Mouse (Mus musculus) layer of hippocampus, postnatal 25 days (tissue): ENCODE measurements around the gene Rbpms2. TPM values are rescaled to one million over a fixed set of nuclear protein-coding genes. Genes with fewer than 3 reads are reported as not detected.

Experiments
- DNase-seq, 2 experiments: peaks; one replicate each; pipeline ENCODE4 v3.0.0; 2022; ENCODE audit warnings: mixed read lengths in 2 of 2, low spot score in 1 of 2; ENCODE audit errors: extremely low spot score in 1 of 2
- total RNA-seq, 2 experiments: library from RNA; stranded (reverse); gene quantifications; 2 replicates each; pipeline ENCODE4 v1.2.3; 2021

Gene Rbpms2
- total RNA-seq: 1 to 10 TPM; 2.8 to 2.9 TPM

DNA sequence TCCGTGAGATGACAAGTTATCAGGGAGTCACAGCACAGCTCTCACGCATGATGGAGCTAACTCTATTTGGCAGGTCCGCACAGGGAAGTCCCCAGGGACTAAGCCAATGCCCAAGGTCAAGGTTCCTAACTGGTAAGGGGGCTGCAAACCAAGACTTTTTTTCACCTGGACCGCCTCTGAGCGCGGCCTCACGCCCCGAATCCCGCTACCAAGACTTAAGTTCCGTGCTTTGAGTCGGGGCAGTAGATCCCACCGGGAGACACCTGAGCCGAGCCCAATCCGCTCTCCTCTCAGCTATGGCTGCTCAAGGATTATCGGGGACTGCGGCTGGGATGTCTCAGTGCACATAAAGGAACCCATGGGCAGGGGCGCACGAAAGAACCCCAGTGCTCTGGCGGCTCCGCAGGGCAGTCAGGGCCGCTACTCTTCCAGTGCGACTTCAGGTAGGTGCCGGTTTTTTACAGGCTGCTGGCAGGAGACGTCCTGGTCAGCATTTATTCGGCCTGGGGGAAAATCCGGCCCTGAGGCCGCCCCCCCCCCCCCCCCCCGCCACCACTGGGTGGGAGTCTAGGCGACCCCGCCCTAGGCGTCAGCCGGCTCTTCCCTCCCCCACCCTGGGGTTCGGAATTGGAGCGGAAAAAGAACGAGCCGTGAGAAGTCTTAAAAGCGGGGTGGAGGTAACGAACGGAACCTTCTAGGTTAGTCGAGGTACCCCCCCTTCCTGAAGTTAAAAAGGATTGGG lies at the start of gene Rbpms2:
Gene Rbpms2, plus strand, starts transcription at position 624 of the 742 bp plus-strand sequence.
- DNase-seq: no peak

DNA sequence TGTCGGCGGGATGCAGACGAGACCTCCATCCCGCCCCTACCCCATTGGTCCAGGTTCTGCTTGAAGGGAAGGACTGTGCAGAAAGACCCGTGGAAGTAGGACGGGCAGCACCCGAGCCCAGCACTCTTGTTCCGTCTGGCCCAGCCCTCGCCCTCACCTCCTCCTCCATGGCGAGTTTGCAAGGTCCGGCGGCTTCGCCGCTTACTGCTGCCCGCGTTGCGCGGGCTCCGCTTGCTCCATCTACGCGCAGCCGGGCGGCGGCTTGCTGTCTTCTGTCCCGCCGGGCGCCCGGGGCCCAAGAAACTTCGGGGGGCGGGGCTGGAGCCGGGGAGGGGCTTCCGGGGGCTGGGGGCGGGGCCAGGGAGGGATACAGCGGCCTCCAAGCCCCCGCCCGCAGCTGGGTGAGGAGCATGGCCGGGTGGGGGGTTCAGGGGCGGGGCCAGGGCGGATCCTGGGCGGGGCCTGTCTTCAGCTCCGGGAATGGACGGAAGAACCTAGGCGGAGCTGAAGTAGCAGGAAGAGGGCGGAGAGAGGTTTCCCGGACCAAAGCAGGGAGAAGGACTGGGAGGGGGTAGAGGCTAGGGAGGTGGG lies 49.6 kb upstream of the Rbpms2 start, which contains the start of gene Plekho2:
Gene Plekho2, minus strand, starts transcription at position 260 of the 591 bp plus-strand sequence.
- DNase-seq: peak; percentile 58 to 60

GRCm38 (mm10) chr9:65580401-65581256 lies 48.8 kb upstream of the Rbpms2 start:
- peak; percentile 31 to 64 for DNase-seq

DNA sequence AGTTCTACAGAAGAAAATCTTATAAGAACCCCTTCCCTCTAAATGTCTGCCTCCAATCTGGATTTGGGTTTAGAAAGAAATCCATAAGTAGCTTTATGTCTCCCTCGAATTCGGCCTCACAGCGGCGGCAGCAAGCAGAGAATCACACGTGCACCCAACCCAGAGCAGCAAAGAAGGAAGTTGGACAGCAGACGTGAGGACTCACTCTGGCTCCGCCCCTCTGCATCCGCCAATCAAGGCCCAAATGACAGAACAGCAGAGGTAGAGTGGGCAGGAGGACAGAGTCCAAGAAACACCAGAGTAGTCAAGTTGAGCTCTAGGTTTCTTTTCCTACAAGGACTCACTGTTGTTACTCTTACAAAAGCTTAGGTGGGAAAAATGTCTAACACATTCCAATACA lies 46.4 kb upstream of the Rbpms2 start:
- DNase-seq: no peak

GRCm38 (mm10) chr9:65586406-65587269 lies 42.8 kb upstream of the Rbpms2 start, which contains the start of gene Pif1:
Gene Pif1 (plus strand): TSS chr9:65587160.
- DNase-seq: peak; percentile 46 to 60

- DNase-seq: no peak
Observed at GRCm38 (mm10) chr9:65587270-65587572, 42.2 kb upstream of the Rbpms2 start.

DNA sequence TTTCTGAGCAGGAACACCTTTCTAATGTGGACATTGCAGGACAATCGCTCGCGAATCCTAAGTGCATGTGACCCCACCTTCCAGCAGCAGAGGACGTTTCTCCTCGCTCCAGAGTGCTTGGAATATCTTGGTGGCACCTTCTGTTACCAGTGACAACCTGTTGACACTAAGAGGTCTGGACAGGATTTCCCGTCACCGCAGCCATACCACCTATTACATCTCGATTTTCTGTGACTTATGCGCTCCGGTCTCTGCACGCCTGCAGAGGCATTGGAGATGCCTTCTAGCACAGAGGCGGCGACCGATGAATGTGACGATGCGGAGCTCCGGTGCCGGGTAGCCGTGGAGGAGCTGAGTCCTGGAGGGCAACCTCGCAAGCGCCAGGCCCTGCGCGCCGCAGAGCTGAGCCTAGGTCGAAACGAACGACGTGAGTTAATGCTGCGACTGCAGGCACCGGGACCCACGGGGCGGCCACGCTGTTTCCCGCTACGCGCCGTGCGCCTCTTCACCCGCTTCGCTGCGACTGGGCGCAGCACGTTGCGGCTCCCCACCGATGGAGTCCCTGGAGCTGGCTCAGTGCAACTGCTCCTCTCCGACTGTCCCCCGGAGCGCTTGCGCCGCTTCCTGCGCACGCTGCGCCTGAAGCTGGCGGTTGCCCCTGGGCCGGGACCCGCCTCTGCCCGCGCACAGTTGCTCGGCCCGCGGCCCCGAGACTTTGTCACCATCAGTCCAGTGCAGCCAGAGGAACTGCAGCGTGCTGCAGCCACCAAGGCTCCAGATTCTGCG lies 41.7 kb upstream of the Rbpms2 start:
- DNase-seq: no peak

DNA sequence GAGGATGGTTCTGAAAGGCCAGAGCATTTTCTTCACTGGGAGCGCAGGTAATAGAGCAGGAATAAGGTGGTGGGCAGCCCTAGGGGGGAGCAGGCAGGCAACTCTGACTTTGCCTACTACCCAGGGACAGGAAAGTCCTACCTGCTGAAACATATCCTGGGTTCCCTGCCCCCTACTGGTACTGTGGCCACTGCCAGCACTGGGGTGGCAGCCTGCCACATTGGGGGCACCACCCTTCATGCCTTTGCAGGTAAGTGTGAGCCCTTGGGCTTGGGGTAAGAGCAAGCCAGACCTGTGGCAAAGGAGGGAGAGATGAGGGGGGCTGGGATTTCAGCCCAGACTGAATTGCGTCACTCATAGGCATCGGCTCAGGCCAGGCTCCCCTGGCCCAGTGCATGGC lies 40.4 kb upstream of the Rbpms2 start:
- DNase-seq: no peak

DNA sequence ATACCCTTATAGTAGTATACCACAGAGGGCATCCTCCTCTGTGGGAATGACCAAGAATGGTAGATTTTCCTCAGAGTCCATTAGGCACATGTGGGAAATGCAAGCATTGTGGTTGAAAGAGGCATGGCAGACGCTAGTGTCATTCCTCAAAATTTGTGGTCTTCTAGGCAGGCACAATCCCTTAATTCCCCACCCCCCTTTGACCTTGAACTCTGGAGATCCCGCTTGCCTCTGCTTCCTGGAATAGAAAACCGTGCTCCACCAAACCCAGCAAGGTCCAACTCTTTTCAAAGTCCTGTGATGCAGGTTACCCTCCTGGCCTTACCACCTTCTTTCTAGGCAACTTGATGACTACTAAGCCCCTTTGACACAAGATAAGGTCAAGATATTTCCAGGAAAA lies 36.7 kb upstream of the Rbpms2 start:
- no peak for DNase-seq

DNA sequence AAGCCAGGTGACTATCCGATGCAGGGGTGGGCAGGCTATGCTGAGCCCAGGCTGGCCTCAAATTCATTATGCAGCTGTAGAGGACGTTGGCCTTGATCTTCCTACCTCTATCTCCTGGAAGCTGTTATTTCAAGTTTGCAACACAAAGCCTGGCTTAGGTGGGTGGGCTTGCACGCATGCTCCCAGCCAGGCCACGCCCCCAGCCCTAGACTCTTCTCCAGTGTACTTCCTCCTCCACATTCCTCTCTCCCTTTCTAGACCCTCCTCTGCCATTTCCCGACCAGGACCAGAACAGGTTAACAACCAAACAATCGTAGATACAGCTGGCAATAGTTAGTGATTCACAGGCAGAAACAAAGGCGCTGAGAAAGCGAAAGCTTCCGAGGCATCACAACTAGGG lies 35.9 kb upstream of the Rbpms2 start:
- DNase-seq: no peak

GRCm38 (mm10) chr9:65598765-65599249 lies 30.6 kb upstream of the Rbpms2 start:
- peak in 1 of 2 experiments; percentile 52 for DNase-seq

GRCm38 (mm10) chr9:65600951-65601350 lies 28.5 kb upstream of the Rbpms2 start:
- DNase-seq: no peak

GRCm38 (mm10) chr9:65603401-65604102 lies 25.9 kb upstream of the Rbpms2 start:
- no peak for DNase-seq

GRCm38 (mm10) chr9:65605471-65606136 lies 23.8 kb upstream of the Rbpms2 start:
- DNase-seq: peak in 1 of 2 experiments; percentile 52

DNA sequence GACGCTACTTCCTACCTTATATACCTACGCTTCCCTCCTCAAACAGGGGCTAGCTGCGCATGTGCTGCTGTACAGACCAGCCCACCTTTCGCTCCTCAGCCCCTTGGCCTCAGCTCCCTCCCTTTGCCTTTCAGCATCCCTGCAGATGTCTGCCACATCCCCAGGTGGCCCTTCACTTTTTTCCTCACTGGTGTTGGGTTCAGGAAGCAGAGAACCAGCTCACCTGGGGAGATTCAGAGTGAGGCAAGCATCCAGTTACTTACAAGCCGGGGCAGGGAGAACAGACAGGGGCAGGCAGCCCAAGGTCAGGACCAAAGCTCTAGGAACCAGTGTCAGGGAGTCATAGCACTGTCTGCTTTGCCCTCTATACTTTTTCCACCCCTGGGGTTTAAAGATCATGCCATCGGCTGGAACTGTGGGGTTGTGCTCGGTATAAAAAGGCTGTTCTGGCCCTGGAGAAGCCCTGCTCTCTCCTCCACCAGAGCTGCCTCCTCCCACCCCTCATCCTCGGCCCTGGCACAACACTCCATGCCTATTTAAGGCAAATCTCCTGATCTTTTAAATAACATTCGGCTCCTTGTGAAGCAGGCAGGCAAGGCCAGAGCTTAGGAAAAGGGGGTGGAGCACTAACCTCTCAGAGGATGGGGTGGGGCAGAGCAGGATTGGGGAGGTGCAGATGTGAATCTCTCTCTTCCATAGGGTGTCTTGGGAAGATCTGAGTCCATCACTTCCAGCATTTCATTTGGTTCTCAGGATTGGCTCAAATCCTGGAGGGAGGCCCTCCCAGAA lies 22.9 kb upstream of the Rbpms2 start:
- DNase-seq: no peak

- no peak for DNase-seq
Observed at GRCm38 (mm10) chr9:65607120-65607519, 22.3 kb upstream of the Rbpms2 start.

DNA sequence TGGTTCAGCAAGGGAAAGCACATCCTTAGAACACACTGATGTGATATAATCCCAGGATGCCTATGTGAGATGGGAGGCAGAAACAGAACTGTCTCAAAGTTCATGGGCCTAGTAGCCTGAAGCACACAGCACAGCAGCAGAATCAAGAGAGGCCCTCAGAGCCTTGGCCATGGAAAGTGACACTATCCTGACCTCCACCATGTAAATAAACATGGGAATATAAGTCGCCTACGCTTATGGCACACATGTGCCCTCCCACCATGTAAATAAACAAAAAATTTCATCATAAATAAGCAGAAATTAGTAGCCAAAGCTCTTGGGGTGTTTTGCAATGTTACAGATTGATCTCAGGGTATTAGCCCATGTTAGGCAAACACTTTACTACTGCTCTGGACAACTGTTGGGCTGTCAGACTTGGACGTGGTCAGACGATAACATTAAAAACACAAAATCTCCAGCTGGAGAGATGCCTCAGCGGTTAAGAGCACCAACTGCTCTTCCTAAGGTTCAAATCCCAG lies 17.4 kb upstream of the Rbpms2 start:
- no peak for DNase-seq
